Mouse (Mus musculus) cerebellum, adult 9-11 months (tissue): ENCODE results near the gene Clasp2.

Experiments
- DNase-seq: peaks from one replicate; pipeline ENCODE4 v3.0.0; 2022

The Clasp2 gene

GRCm38 (mm10) chr9:113935638-113936037 is 194.4 kb downstream of the Clasp2 start:
- no peak for DNase-seq

GRCm38 (mm10) chr9:113939063-113939850 is 198.0 kb downstream of the Clasp2 start:
- DNase-seq, result peak; percentile 57

GRCm38 (mm10) chr9:113941103-113941805 is 200.0 kb downstream of the Clasp2 start:
- DNase-seq, result no peak

- no peak for DNase-seq
Measured at GRCm38 (mm10) chr9:113943372-113943771, 202.1 kb downstream of the Clasp2 start.

- no peak for DNase-seq
Measured at GRCm38 (mm10) chr9:113947216-113947615, 205.9 kb downstream of the Clasp2 start.

GRCm38 (mm10) chr9:113957777-113958176 is 216.5 kb downstream of the Clasp2 start:
- DNase-seq, result no peak

GRCm38 (mm10) chr9:113963718-113964117 is 222.4 kb downstream of the Clasp2 start:
- DNase-seq, result no peak

GRCm38 (mm10) chr9:113964415-113964814 is 223.1 kb downstream of the Clasp2 start:
- no peak for DNase-seq

- DNase-seq, result no peak
Measured at GRCm38 (mm10) chr9:113966838-113967237, 225.6 kb downstream of the Clasp2 start.

GRCm38 (mm10) chr9:113968967-113969366 is 227.7 kb downstream of the Clasp2 start:
- no peak for DNase-seq
